Comparison of ENCODE assay signal across 16 mouse cellular contexts in genomic region chr9:64798859-64799258, GRCm38 (mm10).
"Had no signal": no experiment of that assay in that cellular context is flagged by ENCODE, and none has a peak within 500 bp of the region (broad histone marks: within the 10 kb centered on the region; RNA-seq: fewer than 3 reads in every experiment).

No protein-coding gene starts in this region.

- ATAC-seq: inflammation-experienced regulatory T-cells, adult 6 months; intestine, postnatal 0 days had no signal

- H3K9me3 ChIP-seq: hindbrain, embryonic 15.5 days; limb, embryonic 13.5 days had no signal

- H3K36me3 ChIP-seq: hindbrain, embryonic 15.5 days; limb, embryonic 13.5 days; midbrain, embryonic 12.5 days had no signal

- H3K27ac ChIP-seq: hindbrain, embryonic 15.5 days; limb, embryonic 13.5 days; liver, embryonic 14.5 days; midbrain, embryonic 12.5 days; stomach, postnatal 0 days had no signal

- H3K4me3 ChIP-seq: hindbrain, embryonic 15.5 days; limb, embryonic 13.5 days; megakaryocyte, embryonic 14.5 days; midbrain, embryonic 12.5 days had no signal

- DNase-seq: kidney, adult 8-10 months; kidney, postnatal 25 days; layer of hippocampus, postnatal 36 days; lung, embryonic 14.5 days; lung, postnatal 10 days; lung, postnatal 4 days; right cerebral cortex, adult 18-20 months; right cerebral cortex, postnatal 25 days had no signal

- H3K9ac ChIP-seq: hindbrain, embryonic 15.5 days; limb, embryonic 13.5 days; liver, embryonic 14.5 days; lung, embryonic 14.5 days; midbrain, embryonic 12.5 days had no signal

- H3K4me1 ChIP-seq: hindbrain, embryonic 15.5 days; limb, embryonic 13.5 days; midbrain, embryonic 12.5 days had no signal

- H3K27me3 ChIP-seq: hindbrain, embryonic 15.5 days; limb, embryonic 13.5 days; megakaryocyte, embryonic 14.5 days; midbrain, embryonic 12.5 days had no signal

- H3K4me2 ChIP-seq: hindbrain, embryonic 15.5 days; limb, embryonic 13.5 days; lung, embryonic 14.5 days; midbrain, embryonic 12.5 days had no signal
